Mouse (Mus musculus) cortical plate, adult 2 months (tissue): ENCODE measurements at regions not wholly inside any gene's neighbourhood (a gene's known extent, or its start where the extent isn't known, plus 50 kb on each side); places are given as distances from the start of the nearest gene placed in this dataset.

ENCODE experiments used
- CTCF ChIP-seq: fragments of 200-500 bp; IDR thresholded peaks from 2 replicates; pipeline ENCODE4 v1.5.1; 2011; ENCODE audit warnings: mild to moderate bottlenecking, control low read depth, low read length; ENCODE audit not compliant: insufficient read depth; ENCODE audit errors: extremely low read depth
- POLR2A ChIP-seq: fragments of 200-500 bp; IDR thresholded peaks from 2 replicates; pipeline ENCODE4 v1.6.1; 2011; ENCODE audit warnings: mild to moderate bottlenecking, low read length, control low read depth; ENCODE audit not compliant: insufficient read depth; ENCODE audit errors: extremely low read depth

DNA sequence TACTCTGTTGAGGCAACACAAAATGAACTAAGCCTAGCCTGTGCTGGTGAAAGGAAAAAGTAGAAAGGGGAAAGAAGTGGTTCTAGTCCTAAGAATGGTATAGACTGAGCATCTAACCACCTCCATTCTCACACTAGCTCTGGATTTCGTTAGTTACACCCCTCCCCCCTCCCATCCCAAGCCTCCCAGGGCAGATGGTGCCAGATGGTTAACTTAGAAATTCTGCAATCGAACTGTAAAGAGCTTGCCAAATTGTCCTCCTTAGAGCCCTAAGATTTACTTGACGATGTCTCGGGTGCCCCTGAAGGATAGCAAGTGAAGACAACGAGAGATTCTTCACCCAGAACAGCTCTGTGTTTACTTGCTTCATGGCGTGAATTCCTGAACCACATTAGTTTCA is 453.7 kb upstream of the Clint1 start:
- TF ChIP-seq CTCF, result no peak
- no peak for TF ChIP-seq POLR2A
